Mouse (Mus musculus) monocyte, adult 2 months (primary cell): Measurements from ENCODE around the gene Klk11.

Experiments
- DNase-seq, 2 experiments: peaks; one replicate each; pipeline ENCODE4 v3.0.0; 2022; ENCODE audit warnings: low spot score in 2 of 2, low read depth in 1 of 2

Klk11 gene

DNA sequence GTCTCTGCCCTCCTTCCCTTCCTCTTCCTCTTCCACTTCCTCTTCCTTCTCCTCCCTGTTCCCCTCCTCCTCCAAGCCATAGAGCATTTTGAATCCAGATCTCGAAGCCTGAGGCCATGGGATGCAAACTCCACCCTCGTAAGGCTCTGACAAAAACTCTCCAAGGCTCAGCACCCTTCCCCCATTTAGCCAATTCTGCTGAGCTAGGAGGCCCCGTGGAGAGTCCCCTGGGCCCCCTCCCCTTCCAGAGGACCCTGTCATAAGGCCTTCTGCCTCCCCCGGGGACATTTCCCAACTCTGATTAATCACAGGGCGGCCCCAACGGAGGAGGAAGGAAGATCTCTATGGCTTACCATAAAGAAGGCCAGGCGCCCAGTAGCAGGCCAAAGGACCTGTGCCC, 17.2 kb downstream of the Klk11 start, which contains the start of gene Klk9:
Gene Klk9, plus strand, starts transcription at position 301 of the 400 bp plus-strand sequence.
- no peak for DNase-seq

DNA sequence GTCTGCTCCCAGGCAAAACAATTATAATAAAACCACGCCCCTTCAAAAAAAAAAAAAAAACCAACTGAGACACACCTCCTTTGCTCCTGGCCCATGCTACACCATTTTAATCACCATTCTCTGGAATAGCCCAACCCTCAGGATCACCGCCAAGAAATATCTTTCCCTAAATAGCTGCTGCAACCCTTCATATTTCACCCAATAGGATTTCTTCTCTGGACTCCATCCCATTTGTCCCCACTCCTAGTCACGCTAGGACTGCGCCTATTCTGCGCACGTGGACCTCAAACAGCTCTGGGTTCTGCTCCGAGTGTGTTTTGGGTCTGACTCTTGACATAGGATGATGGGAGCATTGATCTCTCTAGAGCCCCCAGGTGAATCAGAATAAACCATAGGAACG, 22.0 kb downstream of the Klk11 start:
- DNase-seq = no peak

DNA sequence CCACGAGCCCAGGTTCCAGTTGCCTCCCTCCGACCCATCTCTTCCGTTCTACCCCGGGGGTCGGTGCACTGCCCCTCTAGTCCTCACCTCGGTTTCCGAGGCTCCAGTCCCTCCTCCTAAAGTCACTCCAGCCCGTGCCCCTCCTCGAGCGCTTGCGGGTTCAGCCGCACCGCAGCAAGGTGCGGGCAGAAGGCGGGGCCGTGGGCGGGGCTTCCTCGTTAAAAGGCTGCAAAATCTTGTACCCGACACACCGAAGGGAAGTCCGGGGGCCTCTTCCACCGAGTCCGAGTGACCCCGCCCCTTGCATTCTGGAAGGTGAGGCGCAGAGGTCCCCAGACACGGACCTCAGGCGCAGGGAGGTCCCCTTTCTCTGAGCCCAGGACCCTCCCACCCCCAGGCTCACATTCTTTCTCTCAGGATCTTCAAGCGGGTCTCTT, 22.9 kb downstream of the Klk11 start, which contains the start of gene Klk8:
Gene Klk8, plus strand, starts transcription at position 245 of the 437 bp plus-strand sequence.
- DNase-seq = no peak

DNA sequence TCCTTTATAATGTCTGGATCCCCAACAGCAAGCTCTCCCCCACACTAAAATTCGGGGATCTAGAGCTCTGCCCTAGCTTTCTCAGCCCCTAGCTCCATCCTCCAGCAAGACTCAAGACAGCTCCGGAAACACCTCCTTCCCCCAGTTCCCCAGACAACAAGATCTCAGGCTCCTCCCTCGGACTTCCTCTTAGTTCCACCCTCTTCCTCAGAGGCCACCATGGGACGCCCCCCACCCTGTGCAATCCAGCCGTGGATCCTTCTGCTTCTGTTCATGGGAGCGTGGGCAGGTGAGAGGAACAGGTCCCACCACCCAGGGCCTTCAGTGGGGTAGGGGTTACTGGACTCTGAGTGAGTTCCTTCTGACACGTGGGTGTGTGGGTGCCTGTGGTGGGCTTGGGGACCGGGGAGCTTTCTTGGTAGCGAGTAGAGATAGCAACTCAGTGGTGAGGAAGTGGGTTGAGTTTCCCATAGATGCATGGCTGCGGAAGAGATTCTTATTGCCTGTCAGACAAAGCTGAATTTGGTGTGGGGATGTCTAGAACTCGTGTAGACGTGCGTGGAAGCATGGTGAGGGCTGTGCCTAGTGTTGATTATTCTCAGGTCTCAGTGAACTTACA, 23.5 kb downstream of the Klk11 start:
- DNase-seq = peak in 1 of 2 experiments; percentile 3

DNA sequence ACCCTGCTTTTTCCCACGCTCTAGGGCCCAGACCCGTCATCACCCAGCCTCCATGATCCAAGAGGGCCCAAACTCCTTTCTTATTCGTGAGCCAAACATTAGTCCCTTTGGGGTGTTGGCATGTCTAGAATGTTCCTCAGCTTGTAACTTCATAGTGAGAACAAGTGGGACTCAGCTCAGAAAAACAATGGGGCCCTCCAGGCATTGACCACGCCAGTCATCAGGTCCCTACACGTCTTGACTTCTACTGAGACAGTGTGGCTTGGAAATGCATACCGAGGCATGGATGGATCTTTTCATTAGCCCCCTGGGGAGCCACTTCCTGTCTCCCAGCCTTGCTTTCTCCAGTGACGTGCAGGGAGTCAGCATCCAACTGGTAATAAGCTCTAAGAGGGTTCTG, 25.5 kb downstream of the Klk11 start:
- DNase-seq = no peak

DNA sequence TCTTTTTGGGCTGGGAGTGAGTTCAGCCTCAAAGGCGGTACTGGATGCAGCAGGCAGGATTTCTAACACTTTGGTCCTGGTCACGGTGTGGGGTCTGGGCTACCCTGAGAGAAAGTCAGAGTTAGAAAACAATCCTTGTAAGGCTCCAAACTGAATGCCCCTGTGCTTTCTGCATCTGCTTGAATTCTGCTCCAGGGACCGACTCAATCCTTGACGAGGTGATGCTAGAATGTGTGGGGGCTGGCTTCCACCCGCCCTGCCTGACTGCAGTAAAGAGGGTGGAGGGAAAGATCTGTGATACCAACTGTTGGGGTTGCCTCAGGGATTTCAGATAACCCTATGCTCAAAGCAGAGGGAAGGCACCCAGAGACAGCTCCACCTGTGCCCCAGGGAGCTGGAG, 36.6 kb downstream of the Klk11 start, which contains the start of gene Klk7:
Gene Klk7, plus strand, starts transcription at position 301 of the 400 bp plus-strand sequence.
- DNase-seq = no peak

DNA sequence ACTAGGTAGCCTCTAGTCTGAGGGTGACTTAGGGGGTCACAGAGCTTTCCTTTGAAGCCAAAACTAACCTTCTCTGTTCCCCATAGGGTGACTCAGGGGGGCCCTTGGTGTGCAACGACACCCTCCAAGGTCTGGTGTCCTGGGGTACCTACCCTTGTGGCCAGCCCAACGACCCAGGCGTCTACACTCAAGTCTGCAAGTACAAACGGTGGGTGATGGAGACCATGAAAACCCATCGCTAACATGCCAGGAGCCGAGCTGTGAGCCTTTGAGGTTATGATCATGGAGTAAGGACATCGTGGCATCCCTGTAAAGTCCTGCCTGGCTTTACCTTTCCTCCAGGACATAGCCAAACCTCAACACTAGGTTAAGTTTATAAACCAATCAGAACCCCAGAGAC, 40.8 kb downstream of the Klk11 start:
- DNase-seq = no peak

DNA sequence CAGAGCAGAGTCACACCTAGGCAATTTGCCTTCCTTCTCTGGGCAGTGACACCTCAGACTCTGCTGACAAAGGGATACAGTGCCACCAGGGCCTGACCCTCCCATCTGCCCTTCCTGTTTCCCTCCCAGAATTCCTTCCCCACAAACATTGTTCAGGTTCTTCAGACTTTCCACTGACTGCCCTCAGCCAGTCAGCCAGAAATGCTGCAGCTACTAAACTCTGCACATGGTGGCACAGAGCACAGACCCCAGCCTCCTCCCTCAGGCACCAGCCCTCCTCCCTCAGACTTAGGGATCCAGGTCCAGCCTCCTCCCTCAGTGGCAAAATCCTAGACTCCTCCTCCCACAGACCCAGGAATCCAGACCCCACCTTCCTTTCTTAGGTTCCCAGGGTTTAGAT, 42.3 kb downstream of the Klk11 start:
- no peak for DNase-seq

DNA sequence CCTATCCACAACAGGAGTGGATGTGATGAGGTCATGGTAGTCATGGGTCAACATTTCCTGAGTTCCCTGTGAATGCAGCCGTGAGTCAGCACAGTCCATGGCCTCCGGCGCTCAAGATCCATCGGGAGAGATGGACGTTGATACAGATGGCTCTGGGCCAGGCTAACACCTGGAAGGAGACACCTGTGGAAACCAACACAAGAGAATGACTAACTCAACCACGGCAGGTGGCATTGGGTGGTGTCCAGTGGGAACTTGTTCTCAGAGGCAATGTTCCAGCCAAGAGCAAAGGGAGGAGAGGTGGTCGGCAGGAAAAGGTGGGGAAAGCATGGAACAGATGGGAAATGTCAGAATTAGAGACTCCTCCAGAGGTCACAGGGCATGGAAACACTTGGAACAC, 47.2 kb downstream of the Klk11 start:
- DNase-seq = no peak

DNA sequence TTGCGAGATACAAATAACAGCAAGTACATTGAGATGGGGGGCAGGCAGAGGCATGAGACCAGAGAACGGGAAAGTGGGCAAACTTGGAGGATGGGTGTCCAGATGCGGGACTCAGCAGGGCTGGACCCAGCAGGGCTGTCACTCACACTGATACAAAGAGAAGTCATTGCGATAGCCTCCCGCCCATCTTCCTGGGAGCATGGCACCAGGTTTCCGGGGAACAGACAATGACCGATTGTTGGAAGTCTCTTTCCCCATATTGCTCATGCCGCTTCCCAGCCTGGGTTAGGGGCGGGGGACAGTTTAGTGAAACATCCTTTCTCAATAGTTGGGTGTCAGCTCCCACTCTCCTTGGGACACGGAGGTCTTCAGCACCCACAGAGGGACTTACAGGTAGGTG, 49.8 kb downstream of the Klk11 start, which contains the start of gene Klk6:
Gene Klk6, plus strand, starts transcription at position 301 of the 400 bp plus-strand sequence.
- no peak for DNase-seq

DNA sequence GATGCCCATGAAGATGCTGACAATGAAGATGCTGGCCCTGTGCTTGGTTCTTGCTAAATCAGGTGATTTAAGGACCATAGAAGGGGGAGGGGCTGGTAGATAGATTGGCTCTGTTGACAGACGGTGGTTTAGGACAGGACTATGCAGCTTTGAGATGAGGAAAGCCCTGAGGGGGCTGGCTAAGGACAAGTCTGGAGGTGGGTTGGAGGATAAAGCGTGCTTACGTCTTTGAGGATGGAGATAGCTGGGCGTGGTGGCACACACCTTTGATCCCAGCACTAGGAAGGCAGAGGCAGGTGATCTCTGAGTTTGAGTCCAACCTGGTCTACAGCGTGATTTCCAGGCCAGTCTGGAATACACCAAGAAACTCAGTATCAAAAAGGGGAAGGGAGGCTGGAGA, 51.7 kb downstream of the Klk11 start:
- no peak for DNase-seq

DNA sequence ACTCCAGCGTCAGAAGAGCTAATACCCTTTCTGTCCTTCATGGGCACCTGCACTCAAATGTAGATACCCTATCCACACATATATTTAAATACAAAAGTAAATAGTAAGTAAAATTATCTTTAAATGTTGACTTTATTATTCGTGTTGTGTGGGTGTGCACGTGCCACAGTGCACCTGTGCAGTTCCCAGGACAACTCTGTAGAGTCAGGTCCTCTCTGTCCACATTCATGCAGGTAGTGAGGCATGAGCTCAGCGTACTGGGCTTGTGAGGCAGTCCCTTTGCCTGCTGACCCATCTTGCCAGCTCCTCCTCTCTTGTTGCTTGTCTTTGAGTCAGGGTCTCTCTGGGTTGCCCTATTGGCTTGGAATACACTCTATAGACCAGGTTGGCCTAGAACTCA, 53.3 kb downstream of the Klk11 start:
- no peak for DNase-seq
